Mouse (Mus musculus): ENCODE measurements around the gene H2al1n. TPM values are rescaled to one million over a fixed set of nuclear protein-coding genes. Genes with fewer than 3 reads are reported as not detected.

H2al1n gene
- not detected in 2 replicates for polyA plus RNA-seq (2021; fragmentation: Nextera tagmentation)
- long read RNA-seq, experiment 1: 0 reads
- long read RNA-seq, experiment 2: 0 reads

DNA sequence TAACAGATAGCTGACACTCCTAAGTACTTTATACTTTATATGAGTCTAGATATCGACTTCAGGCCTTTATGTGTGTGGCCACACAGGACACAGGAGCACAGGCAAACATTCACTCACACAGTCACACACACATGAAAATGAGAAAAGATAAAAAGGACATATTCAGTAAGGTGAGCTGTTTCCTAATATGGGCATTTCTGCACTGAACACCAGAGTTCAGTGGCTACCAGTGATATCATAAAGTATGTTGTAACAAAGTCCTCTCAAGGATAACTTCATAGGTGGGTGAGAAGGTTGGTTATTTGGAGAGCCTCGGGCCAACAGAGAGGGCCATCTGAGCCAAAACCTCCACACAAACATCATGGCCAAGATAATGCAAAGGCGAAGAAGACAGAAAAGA, at the start of gene H2al1n:
H2al1n (plus strand) TSS at position 301 of the 400 bp plus-strand sequence.

